Mouse (Mus musculus): ENCODE data around the gene Rcc2. TPM values are rescaled to one million over a fixed set of nuclear protein-coding genes. Genes with fewer than 3 reads are reported as not detected.

The Rcc2 gene
- polyA plus RNA-seq (2015; fragmentation: Nextera tagmentation; extraction: Ambion mirVana): 19.5 and 21.0 TPM in 2 replicates

GRCm38 (mm10) chr4:140700269-140701018 lies at the start of gene Rcc2:
Gene Rcc2 (plus strand): TSS chr4:140700541.
- H3K4me2 ChIP-seq (replicated peaks; ENCODE audit: low read depth, low read length): peak within 1 kb of the TSS; percentile 87
- H3K4me1 ChIP-seq (ENCODE audit: insufficient read depth, low read length): peaks cover 42% of the 10 kb centered on the region
- H3K9me3 ChIP-seq (ENCODE audit: low read length): no peaks in the 10 kb centered on the region
- peaks cover 10% of the 10 kb centered on the region; the same call in 1 of the 2 replicates for H3K27me3 ChIP-seq (ENCODE audit: insufficient read depth, low read length)
- no peak for ATAC-seq (ENCODE audit: low FRiP score, low TSS enrichment)
- peak within 1 kb of the TSS; percentile 91 for H3K4me3 ChIP-seq (ENCODE audit: low read length)
- peak within 1 kb of the TSS; percentile 96 for H3K27ac ChIP-seq (ENCODE audit: low read length)
- H3K9ac ChIP-seq (replicated peaks; ENCODE audit: low read length): peak within 1 kb of the TSS; percentile 97
- no peaks in the 10 kb centered on the region for H3K36me3 ChIP-seq (ENCODE audit: insufficient read depth, low read length)
- WGBS: 6% methylated on average over 20 of the region's 20 CpGs

GRCm38 (mm10) chr4:140653835-140654583 lies 46.3 kb upstream of the Rcc2 start:
- WGBS: 29% methylated on average over 14 of the region's 14 CpGs
- peaks cover 50% of the 10 kb centered on the region for H3K4me1 ChIP-seq (ENCODE audit: insufficient read depth, low read length)
- no peak for ATAC-seq (ENCODE audit: low FRiP score, low TSS enrichment)
- H3K4me2 ChIP-seq (replicated peaks; ENCODE audit: low read depth, low read length): no peak overlapping the region
- H3K27ac ChIP-seq (ENCODE audit: low read length): no peak overlapping the region
- H3K4me3 ChIP-seq (ENCODE audit: low read length): no peak overlapping the region
- H3K9ac ChIP-seq (replicated peaks; ENCODE audit: low read length): no peak overlapping the region
- H3K9me3 ChIP-seq (ENCODE audit: low read length): no peaks in the 10 kb centered on the region
- no peaks in the 10 kb centered on the region for H3K36me3 ChIP-seq (ENCODE audit: insufficient read depth, low read length)
- H3K27me3 ChIP-seq (ENCODE audit: insufficient read depth, low read length): no peaks in the 10 kb centered on the region

- H3K9me3 ChIP-seq (ENCODE audit: low read length): no peaks in the 10 kb centered on the region
- H3K36me3 ChIP-seq (ENCODE audit: insufficient read depth, low read length): no peaks in the 10 kb centered on the region
- WGBS: 74% methylated on average over 8 of the region's 8 CpGs
- peaks cover 43% of the 10 kb centered on the region for H3K4me1 ChIP-seq (ENCODE audit: insufficient read depth, low read length)
- H3K4me3 ChIP-seq (ENCODE audit: low read length): no peak overlapping the region
- no peaks in the 10 kb centered on the region for H3K27me3 ChIP-seq (ENCODE audit: insufficient read depth, low read length)
- no peak overlapping the region for H3K4me2 ChIP-seq (replicated peaks; ENCODE audit: low read depth, low read length)
- H3K9ac ChIP-seq (replicated peaks; ENCODE audit: low read length): no peak overlapping the region
- H3K27ac ChIP-seq (ENCODE audit: low read length): no peak overlapping the region
- ATAC-seq (ENCODE audit: low FRiP score, low TSS enrichment): no peak
These were observed 45.5 kb upstream of the Rcc2 start for GRCm38 (mm10) chr4:140654798-140655197.

- no peak overlapping the region for H3K27ac ChIP-seq (ENCODE audit: low read length)
- no peak overlapping the region for H3K9ac ChIP-seq (replicated peaks; ENCODE audit: low read length)
- no peak for ATAC-seq (ENCODE audit: low FRiP score, low TSS enrichment)
- H3K27me3 ChIP-seq (ENCODE audit: insufficient read depth, low read length): no peaks in the 10 kb centered on the region
- WGBS: 71% methylated on average over 8 of the region's 8 CpGs
- H3K4me3 ChIP-seq (ENCODE audit: low read length): no peak overlapping the region
- no peak overlapping the region for H3K4me2 ChIP-seq (replicated peaks; ENCODE audit: low read depth, low read length)
- no peaks in the 10 kb centered on the region for H3K9me3 ChIP-seq (ENCODE audit: low read length)
- H3K36me3 ChIP-seq (ENCODE audit: insufficient read depth, low read length): no peaks in the 10 kb centered on the region
- H3K4me1 ChIP-seq (ENCODE audit: insufficient read depth, low read length): peaks cover 47% of the 10 kb centered on the region
These were observed 43.8 kb upstream of the Rcc2 start for GRCm38 (mm10) chr4:140656529-140656928.

GRCm38 (mm10) chr4:140657681-140658575 lies 42.4 kb upstream of the Rcc2 start:
- ATAC-seq (ENCODE audit: low FRiP score, low TSS enrichment): peak; percentile 84
- peak overlapping the region; percentile 94 for H3K27ac ChIP-seq (ENCODE audit: low read length)
- peak overlapping the region; percentile 37 for H3K4me2 ChIP-seq (replicated peaks; ENCODE audit: low read depth, low read length)
- 10% methylated on average over 24 of the region's 24 CpGs for WGBS
- no peaks in the 10 kb centered on the region for H3K9me3 ChIP-seq (ENCODE audit: low read length)
- H3K9ac ChIP-seq (replicated peaks; ENCODE audit: low read length): peak overlapping the region; percentile 67
- no peak overlapping the region for H3K4me3 ChIP-seq (ENCODE audit: low read length)
- H3K27me3 ChIP-seq (ENCODE audit: insufficient read depth, low read length): no peaks in the 10 kb centered on the region
- H3K36me3 ChIP-seq (ENCODE audit: insufficient read depth, low read length): no peaks in the 10 kb centered on the region
- H3K4me1 ChIP-seq (ENCODE audit: insufficient read depth, low read length): peaks cover 61% of the 10 kb centered on the region

GRCm38 (mm10) chr4:140661406-140662022 lies 38.8 kb upstream of the Rcc2 start:
- ATAC-seq (ENCODE audit: low FRiP score, low TSS enrichment): no peak
- WGBS: 53% methylated on average over 18 of the region's 18 CpGs
- Histone ChIP-seq H3K27me3 (ENCODE audit: insufficient read depth, low read length) (no peaks in the 10 kb centered on the region), H3K9ac (replicated peaks; ENCODE audit: low read length) (peak overlapping the region; percentile 32), H3K27ac (ENCODE audit: low read length) (peak overlapping the region; percentile 73), H3K4me1 (ENCODE audit: insufficient read depth, low read length) (peaks cover 67% of the 10 kb centered on the region), H3K36me3 (ENCODE audit: insufficient read depth, low read length) (no peaks in the 10 kb centered on the region), H3K4me3 (ENCODE audit: low read length) (no peak overlapping the region), H3K4me2 (replicated peaks; ENCODE audit: low read depth, low read length) (0 out of 2 replicates have a peak overlapping the region, but pooled peaks have one; percentile 7), H3K9me3 (ENCODE audit: low read length) (no peaks in the 10 kb centered on the region)

GRCm38 (mm10) chr4:140662453-140662852 lies 37.9 kb upstream of the Rcc2 start:
- Histone ChIP-seq H3K4me2 (replicated peaks; ENCODE audit: low read depth, low read length) (no peak overlapping the region), H3K27me3 (ENCODE audit: insufficient read depth, low read length) (no peaks in the 10 kb centered on the region), H3K4me1 (ENCODE audit: insufficient read depth, low read length) (peaks cover 57% of the 10 kb centered on the region), H3K9me3 (ENCODE audit: low read length) (no peaks in the 10 kb centered on the region), H3K27ac (ENCODE audit: low read length) (peak overlapping the region; percentile 73), H3K36me3 (ENCODE audit: insufficient read depth, low read length) (no peaks in the 10 kb centered on the region), H3K9ac (replicated peaks; ENCODE audit: low read length) (no peak overlapping the region; the same call in none of the 2 replicates), H3K4me3 (ENCODE audit: low read length) (no peak overlapping the region)
- no peak for ATAC-seq (ENCODE audit: low FRiP score, low TSS enrichment)
- WGBS: 27% methylated on average over 7 of the region's 7 CpGs

GRCm38 (mm10) chr4:140662882-140663585 lies 37.3 kb upstream of the Rcc2 start:
- H3K9me3 ChIP-seq (ENCODE audit: low read length): no peaks in the 10 kb centered on the region
- H3K36me3 ChIP-seq (ENCODE audit: insufficient read depth, low read length): no peaks in the 10 kb centered on the region
- no peak for ATAC-seq (ENCODE audit: low FRiP score, low TSS enrichment)
- WGBS: 33% methylated on average over 10 of the region's 10 CpGs
- no peak overlapping the region; the same call in none of the 2 replicates for H3K9ac ChIP-seq (replicated peaks; ENCODE audit: low read length)
- H3K4me1 ChIP-seq (ENCODE audit: insufficient read depth, low read length): peaks cover 52% of the 10 kb centered on the region
- no peak overlapping the region for H3K4me3 ChIP-seq (ENCODE audit: low read length)
- H3K27me3 ChIP-seq (ENCODE audit: insufficient read depth, low read length): no peaks in the 10 kb centered on the region
- peak overlapping the region; percentile 73 for H3K27ac ChIP-seq (ENCODE audit: low read length)
- H3K4me2 ChIP-seq (replicated peaks; ENCODE audit: low read depth, low read length): no peak overlapping the region

Measured in kidney, embryonic 16.5 days (tissue).